Mouse (Mus musculus): ENCODE measurements around the gene Klk1b1. TPM values are rescaled to one million over a fixed set of nuclear protein-coding genes. Genes with fewer than 3 reads are reported as not detected.
"Not testable (repeated sequence)": the region's sequence is repeated elsewhere in the genome, so short reads cannot be mapped to it uniquely, and the experiment has no call there.

The Klk1b1 gene
- polyA plus RNA-seq, 1 experiment from 2014 or later, result not detected

DNA sequence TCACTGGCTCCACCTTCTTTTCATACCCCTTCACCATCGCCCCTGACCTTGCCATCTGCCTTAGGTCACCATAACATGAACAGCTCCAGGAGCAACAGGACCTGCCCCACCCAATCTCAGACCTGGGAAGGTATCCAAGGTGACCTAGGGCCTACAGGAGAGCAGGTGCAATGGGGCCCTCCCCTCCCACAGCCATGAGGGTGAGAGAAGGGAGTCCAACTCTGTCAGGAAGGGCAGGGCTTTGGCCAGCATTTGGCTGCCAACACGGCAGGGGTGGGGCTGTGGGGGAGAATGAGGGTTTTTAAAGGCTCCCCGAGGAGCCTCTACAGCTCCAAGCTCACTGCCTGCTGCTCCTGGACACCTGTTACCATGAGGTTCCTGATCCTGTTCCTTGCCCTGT is 24.3 kb upstream of the Klk1b1 start:
- not testable (repeated sequence) for H3K9me3 ChIP-seq (replicated peaks); H3K27me3 ChIP-seq (ENCODE audit: low read depth, poor library complexity, severe bottlenecking); H3K27ac ChIP-seq; H3K36me3 ChIP-seq; DNase-seq (ENCODE audit: low spot score); H3K4me3 ChIP-seq; H3K4me1 ChIP-seq
- 76% methylated on average over 3 of the region's 3 CpGs for WGBS

DNA sequence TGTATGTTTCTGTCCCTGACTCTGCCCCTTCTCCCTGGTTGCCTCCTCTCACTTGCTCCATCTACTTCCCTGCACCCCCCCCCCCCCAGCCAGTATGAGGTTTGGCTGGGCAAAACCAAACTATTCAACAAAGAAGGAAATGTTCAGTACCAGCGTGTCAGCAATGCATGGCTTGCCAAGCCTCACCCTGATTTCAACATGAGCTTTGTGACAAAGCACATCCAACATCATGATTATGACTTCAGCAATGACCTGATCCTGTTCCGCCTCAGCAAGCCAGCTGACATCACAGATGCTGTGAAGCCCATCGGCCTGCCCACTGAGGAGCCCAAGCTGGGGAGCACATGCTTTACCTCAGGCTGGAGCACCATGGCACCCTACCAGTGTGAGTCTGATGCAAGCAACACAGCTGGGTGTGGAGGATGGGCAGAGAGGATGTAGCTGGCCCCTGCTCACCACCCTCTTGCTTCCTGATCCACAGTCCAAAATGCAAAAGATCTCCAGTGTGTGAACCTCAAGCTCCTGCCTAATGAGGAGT is 21.8 kb upstream of the Klk1b1 start:
- DNase-seq (ENCODE audit: low spot score), result no peak
- no peaks in the 10 kb centered on the region for H3K4me1 ChIP-seq
- no peaks in the 10 kb centered on the region for H3K36me3 ChIP-seq
- no peaks in the 10 kb centered on the region for H3K9me3 ChIP-seq (replicated peaks)
- no peak overlapping the region for H3K4me3 ChIP-seq
- H3K27me3 ChIP-seq (ENCODE audit: low read depth, poor library complexity, severe bottlenecking), result no peaks in the 10 kb centered on the region
- no peak overlapping the region for H3K27ac ChIP-seq
- WGBS, result 89% methylated on average over 3 of the region's 3 CpGs

DNA sequence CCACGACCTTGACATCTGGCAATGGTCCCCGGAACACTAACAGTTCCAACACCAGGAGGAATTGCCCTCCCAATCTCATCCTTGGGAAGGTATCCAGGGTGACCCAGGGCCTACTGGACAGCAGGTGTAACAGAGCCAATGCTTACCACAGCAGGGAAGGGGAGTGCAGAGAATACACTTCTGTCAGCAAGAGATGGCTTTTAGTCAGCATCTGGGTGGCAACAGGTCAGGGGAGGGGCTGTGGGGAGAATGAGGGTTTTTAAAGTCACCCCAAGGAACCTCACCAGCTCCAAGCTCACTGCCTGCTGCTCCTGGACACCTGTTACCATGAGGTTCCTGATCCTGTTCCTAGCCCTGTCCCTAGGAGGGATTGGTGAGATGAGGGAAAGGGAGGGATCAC is 16.2 kb upstream of the Klk1b1 start, which contains the start of gene Klk1b8:
Gene Klk1b8 (plus strand): TSS at position 301 of the 400 bp plus-strand sequence.
- WGBS, result 81% methylated on average over 2 of the region's 2 CpGs

DNA sequence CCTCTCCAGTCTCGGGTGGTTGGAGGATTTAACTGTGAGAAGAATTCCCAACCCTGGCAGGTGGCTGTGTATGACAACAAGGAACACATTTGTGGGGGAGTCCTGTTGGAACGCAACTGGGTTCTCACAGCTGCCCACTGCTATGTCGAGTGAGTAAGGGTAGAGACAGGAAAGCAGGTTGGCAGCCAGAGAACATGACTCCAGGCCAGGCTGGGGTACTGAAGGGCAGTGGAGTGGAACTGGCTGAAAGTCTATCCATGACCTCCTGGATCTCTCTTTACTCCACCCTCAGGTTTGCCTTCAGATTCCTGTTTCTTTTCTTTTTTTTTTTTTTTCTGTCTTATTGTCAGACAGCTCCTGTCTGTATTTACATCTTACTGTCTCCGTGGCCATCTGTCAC is 13.8 kb upstream of the Klk1b1 start:
- Histone ChIP-seq H3K27ac (no peak overlapping the region), H3K9me3 (replicated peaks) (no peaks in the 10 kb centered on the region), H3K27me3 (ENCODE audit: low read depth, poor library complexity, severe bottlenecking) (no peaks in the 10 kb centered on the region), H3K4me1 (no peaks in the 10 kb centered on the region), H3K4me3 (no peak overlapping the region), H3K36me3 (no peaks in the 10 kb centered on the region)
- 69% methylated on average over 4 of the region's 4 CpGs for WGBS
- DNase-seq (ENCODE audit: low spot score), result no peak

More for the DNA sequence above, 16.2 kb upstream of the Klk1b1 start, which contains the start of gene Klk1b8:
- Histone ChIP-seq H3K27ac (no peak within 1 kb of the TSS), H3K4me3 (no peak within 1 kb of the TSS), H3K36me3 (no peaks in the 10 kb centered on the region), H3K27me3 (ENCODE audit: low read depth, poor library complexity, severe bottlenecking) (no peaks in the 10 kb centered on the region), H3K9me3 (replicated peaks) (no peaks in the 10 kb centered on the region), H3K4me1 (no peaks in the 10 kb centered on the region)
- DNase-seq (ENCODE audit: low spot score), result no peak

DNA sequence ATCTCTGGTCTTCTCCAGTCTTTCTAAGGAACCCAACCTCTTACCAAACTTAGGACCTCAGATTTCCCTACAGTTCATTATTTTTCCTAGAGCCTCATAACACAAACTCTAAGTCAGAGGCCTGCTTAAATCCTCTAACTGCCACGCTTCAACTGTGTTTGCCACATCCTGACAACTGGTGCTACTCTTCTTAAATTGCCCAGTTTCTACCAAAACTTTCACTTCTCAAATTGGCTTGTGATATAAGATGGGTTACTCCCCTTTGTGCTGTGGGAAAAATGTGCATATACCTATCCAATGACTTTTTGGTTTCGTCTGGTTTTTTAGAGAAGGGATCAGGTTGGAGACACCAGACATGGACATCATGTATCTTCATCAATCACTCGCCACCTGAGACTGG is 507 bp downstream of the Klk1b1 start:
- H3K27me3 ChIP-seq (ENCODE audit: low read depth, poor library complexity, severe bottlenecking), result no peaks in the 10 kb centered on the region
- no peak overlapping the region for H3K27ac ChIP-seq
- no peak for DNase-seq (ENCODE audit: low spot score)
- H3K9me3 ChIP-seq (replicated peaks), result no peaks in the 10 kb centered on the region
- WGBS, result 82% methylated on average over 3 of the region's 3 CpGs
- no peaks in the 10 kb centered on the region for H3K4me1 ChIP-seq
- H3K4me3 ChIP-seq, result no peak overlapping the region
- H3K36me3 ChIP-seq, result no peaks in the 10 kb centered on the region

DNA sequence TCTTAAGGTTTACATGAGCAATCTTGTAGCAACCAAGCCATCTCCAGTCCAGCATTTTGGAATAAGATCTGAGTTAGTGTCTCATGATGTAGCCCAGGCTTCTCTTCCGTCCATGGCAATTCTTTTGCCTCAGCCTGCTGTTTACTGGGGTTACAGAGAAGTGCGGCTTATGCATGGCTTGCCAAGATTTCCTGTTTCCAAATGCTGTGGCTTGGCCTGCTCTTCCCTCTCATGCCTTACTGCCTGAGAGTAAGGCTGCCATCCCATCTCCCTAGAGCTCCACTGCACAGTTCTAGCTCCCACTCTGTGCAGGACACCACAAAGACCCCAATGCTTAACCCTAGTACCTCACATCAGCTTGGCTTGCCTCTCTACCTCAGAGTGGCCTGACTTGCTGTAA is 1.1 kb downstream of the Klk1b1 start:
- Histone ChIP-seq H3K4me3 (no peak overlapping the region), H3K9me3 (replicated peaks) (no peaks in the 10 kb centered on the region), H3K27ac (no peak overlapping the region), H3K4me1 (no peaks in the 10 kb centered on the region), H3K27me3 (ENCODE audit: low read depth, poor library complexity, severe bottlenecking) (no peaks in the 10 kb centered on the region), H3K36me3 (no peaks in the 10 kb centered on the region)
- no peak for DNase-seq (ENCODE audit: low spot score)
- WGBS, result 89% methylated on average over 2 of the region's 2 CpGs

DNA sequence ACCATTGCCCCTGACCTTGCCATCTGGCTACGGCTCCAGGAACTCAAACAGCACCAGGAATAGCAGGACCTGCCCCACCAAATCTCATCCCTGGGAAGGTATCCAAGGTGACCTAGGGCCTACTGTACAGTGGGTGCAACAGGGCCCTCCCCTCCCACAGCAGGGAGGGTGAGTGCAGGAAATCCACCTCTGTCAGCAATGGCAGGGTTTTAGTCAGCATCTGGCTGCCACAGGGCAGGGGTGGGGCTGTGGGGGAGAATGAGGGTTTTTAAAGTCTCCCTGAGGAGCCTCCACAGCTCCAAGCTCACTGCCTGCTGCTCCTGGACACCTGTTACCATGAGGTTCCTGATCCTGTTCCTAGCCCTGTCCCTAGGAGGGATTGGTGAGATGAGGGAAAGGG is 9.2 kb downstream of the Klk1b1 start, which contains the start of gene Klk1b9:
Gene Klk1b9 (plus strand): TSS at position 301 of the 400 bp plus-strand sequence.
- not testable (repeated sequence) for H3K27me3 ChIP-seq (ENCODE audit: low read depth, poor library complexity, severe bottlenecking); H3K4me1 ChIP-seq; H3K4me3 ChIP-seq; H3K27ac ChIP-seq; H3K36me3 ChIP-seq; H3K9me3 ChIP-seq (replicated peaks); DNase-seq (ENCODE audit: low spot score)
- WGBS, result 85% methylated on average over 1 of the region's 1 CpGs

DNA sequence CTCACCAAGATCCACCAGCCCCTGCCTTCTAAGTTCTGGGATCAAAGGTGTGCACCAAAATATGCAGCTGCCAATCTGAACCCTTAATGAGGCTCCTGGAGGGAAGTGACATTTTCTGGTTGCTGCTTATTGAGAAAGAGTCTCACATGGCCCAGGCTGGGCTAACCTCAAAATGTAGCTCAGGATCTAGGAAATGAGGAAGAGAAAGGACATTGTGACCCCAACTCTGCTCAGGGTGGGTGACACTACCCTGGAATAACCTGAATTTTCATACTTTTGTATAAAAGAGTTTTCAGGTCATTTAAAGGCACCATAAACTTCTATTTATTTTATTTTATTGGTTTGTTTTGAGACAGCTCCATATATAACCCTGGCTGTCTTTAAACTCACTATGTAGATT is 19.1 kb downstream of the Klk1b1 start:
- H3K4me3 ChIP-seq, result no peak overlapping the region
- H3K4me1 ChIP-seq, result no peaks in the 10 kb centered on the region
- no peak for DNase-seq (ENCODE audit: low spot score)
- no peak overlapping the region for H3K27ac ChIP-seq
- H3K27me3 ChIP-seq (ENCODE audit: low read depth, poor library complexity, severe bottlenecking), result no peaks in the 10 kb centered on the region
- H3K36me3 ChIP-seq, result no peaks in the 10 kb centered on the region
- no peaks in the 10 kb centered on the region for H3K9me3 ChIP-seq (replicated peaks)

DNA sequence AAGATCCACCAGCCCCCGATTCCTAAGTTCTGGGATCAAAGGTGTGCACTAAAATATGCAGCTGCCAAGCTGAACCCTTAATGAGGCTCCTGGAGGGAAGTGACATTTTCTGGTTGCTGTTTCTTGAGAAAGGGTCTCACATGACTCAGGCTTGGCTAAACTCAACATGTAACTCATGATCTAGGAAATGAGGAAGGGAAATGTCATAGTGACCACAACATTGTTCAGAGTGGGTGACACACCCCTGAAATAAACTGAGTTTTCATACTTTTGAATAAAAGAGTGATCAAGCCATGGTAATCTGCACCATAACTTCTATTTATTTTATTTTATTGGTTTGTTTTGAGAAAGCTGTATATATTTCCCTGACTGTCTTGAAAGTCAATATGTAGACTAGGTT is 28.3 kb downstream of the Klk1b1 start:
- H3K36me3 ChIP-seq; H3K27ac ChIP-seq; H3K27me3 ChIP-seq (ENCODE audit: low read depth, poor library complexity, severe bottlenecking); H3K4me3 ChIP-seq; DNase-seq (ENCODE audit: low spot score); H3K9me3 ChIP-seq (replicated peaks); H3K4me1 ChIP-seq: not testable (repeated sequence)
- WGBS, result 67% methylated on average over 1 of the region's 1 CpGs

DNA sequence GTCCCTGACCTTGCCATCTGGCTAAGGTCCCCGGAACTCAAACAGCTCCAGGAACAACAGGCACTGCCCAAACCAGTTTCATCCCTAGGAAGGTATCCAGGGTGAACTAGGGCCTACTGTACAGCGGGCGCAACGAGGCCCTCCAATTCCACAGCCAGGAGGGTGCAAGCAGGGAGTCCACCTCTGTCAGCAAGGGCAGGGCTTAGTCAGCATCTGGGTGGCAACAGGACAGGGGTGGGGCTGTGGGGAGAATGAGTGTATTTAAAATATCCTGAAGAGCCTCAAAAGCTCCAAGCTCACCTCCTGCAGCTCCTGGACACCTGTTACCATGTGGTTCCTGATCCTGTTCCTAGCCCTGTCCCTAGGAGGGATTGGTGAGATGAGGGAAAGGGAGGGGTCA is 29.0 kb downstream of the Klk1b1 start, which contains the start of gene Klk1b11:
Gene Klk1b11 (plus strand): TSS at position 301 of the 400 bp plus-strand sequence.
- WGBS, result 84% methylated on average over 4 of the region's 4 CpGs

DNA sequence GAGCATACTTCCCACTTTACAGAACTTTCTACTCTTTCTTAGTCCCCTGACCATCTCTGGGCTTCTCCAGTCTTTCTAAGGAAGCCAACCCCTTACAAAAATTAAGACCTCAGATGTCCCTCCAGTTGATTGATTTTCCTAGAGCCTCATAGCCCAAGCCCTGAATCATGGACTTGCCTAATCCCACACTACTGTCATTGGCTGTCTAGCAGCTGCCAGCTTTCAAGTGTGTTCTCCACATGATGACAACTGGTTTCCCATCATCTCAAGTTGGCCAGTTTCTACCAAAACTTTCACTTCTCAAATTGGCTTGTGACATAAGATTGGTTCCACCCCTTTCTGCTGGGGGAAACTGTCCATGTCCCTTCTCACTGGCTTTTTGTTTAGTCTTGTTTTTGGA is 38.3 kb downstream of the Klk1b1 start:
- Histone ChIP-seq H3K4me1 (no peaks in the 10 kb centered on the region), H3K27ac (no peak overlapping the region), H3K4me3 (no peak overlapping the region), H3K27me3 (ENCODE audit: low read depth, poor library complexity, severe bottlenecking) (no peaks in the 10 kb centered on the region), H3K9me3 (replicated peaks) (no peaks in the 10 kb centered on the region), H3K36me3 (no peaks in the 10 kb centered on the region)
- DNase-seq (ENCODE audit: low spot score), result no peak

More for the DNA sequence above, 29.0 kb downstream of the Klk1b1 start, which contains the start of gene Klk1b11:
- not testable (repeated sequence) for H3K4me3 ChIP-seq; DNase-seq (ENCODE audit: low spot score); H3K36me3 ChIP-seq; H3K27ac ChIP-seq; H3K9me3 ChIP-seq (replicated peaks); H3K27me3 ChIP-seq (ENCODE audit: low read depth, poor library complexity, severe bottlenecking); H3K4me1 ChIP-seq

DNA sequence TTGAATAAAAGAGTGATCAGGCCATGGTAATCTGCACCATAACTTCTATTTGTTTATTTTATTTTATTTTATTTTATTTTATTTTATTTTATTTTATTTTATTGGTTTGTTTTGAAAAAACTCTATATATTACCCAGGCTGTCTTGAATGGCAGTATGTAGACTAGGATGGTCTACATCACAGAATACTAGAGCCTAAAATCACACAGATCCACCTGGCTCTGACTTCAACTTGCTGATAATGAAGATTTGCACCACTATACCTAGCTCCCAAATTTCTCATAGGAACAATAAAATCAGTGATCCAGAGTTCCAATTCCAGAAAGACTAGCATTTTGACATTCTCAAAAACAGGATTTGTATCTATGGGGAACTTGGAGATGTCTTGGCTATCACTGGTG is 45.3 kb downstream of the Klk1b1 start, which contains the start of gene Klk1b26:
Gene Klk1b26 (plus strand): TSS at position 301 of the 400 bp plus-strand sequence.
- not testable (repeated sequence) for H3K4me1 ChIP-seq; H3K27me3 ChIP-seq (ENCODE audit: low read depth, poor library complexity, severe bottlenecking); DNase-seq (ENCODE audit: low spot score); H3K36me3 ChIP-seq; H3K9me3 ChIP-seq (replicated peaks); H3K4me3 ChIP-seq; H3K27ac ChIP-seq

DNA sequence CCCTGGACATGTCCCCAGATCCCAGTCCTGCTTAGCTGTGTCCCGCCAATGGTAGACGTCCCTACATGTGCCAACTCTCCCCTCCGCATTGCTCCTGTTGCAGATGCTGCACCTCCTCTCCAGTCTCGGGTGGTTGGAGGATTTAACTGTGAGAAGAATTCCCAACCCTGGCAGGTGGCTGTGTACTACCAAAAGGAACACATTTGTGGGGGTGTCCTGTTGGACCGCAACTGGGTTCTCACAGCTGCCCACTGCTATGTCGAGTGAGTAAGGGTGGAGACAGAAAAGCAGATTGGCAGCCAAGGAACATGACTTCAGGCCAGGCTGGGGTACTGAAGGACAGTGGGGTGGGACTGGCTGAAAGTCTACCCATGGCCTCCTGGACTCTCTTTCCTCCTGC is 48.1 kb downstream of the Klk1b1 start:
- DNase-seq (ENCODE audit: low spot score); H3K36me3 ChIP-seq; H3K4me3 ChIP-seq; H3K27me3 ChIP-seq (ENCODE audit: low read depth, poor library complexity, severe bottlenecking); H3K4me1 ChIP-seq; H3K9me3 ChIP-seq (replicated peaks); H3K27ac ChIP-seq: not testable (repeated sequence)
- 86% methylated on average over 6 of the region's 6 CpGs for WGBS

DNA sequence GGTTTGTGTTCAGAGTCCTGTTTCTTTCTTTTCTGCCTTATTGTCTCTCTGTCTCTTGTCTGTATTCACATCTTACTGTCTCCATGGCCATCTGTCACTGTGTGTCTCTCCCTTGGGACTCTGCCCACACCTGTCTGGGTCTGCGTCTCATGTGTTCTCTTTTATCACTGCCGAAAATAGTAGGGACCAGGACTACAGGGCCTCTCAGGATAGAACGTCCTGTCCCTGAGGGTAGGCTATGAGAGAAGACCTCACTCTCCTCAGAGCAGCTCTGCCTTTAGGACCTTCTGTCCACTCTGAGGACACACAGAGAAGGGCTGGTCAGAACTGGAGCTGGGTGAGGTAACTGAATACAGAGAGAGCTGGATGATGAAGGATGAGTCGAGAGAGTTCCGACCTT is 48.5 kb downstream of the Klk1b1 start:
- no peak overlapping the region for H3K27ac ChIP-seq
- H3K27me3 ChIP-seq (ENCODE audit: low read depth, poor library complexity, severe bottlenecking), result no peaks in the 10 kb centered on the region
- WGBS, result 92% methylated on average over 5 of the region's 5 CpGs
- H3K4me1 ChIP-seq, result no peaks in the 10 kb centered on the region
- no peak overlapping the region for H3K4me3 ChIP-seq
- no peaks in the 10 kb centered on the region for H3K36me3 ChIP-seq
- no peaks in the 10 kb centered on the region for H3K9me3 ChIP-seq (replicated peaks)
- DNase-seq (ENCODE audit: low spot score), result no peak

Data from limb, embryonic 10.5 days (tissue).